Mouse (Mus musculus) hindbrain, embryonic 10.5 days (tissue): ENCODE data around the gene Gpr161. TPM values are rescaled to one million over a fixed set of nuclear protein-coding genes. Genes with fewer than 3 reads are reported as not detected.

Experiments used
- DNase-seq: peaks from one replicate; pipeline ENCODE4 v3.0.0-alpha.2; 2017; ENCODE audit warnings: low spot score
- H3K27ac ChIP-seq: fragments of 300-500 bp; sonication (generic); 2 replicates; pipeline ENCODE4 v1.5.1; 2016; ENCODE audit warnings: mild to moderate bottlenecking, moderate library complexity
- H3K27me3 ChIP-seq: fragments of 300-500 bp; sonication (generic); 2 replicates; pipeline ENCODE4 v1.6.1; 2016; ENCODE audit warnings: mild to moderate bottlenecking; ENCODE audit not compliant: poor library complexity, insufficient read depth, severe bottlenecking
- H3K36me3 ChIP-seq: fragments of 300-500 bp; sonication (generic); 2 replicates; pipeline ENCODE4 v1.6.1; 2016; ENCODE audit warnings: mild to moderate bottlenecking, moderate library complexity
- H3K4me1 ChIP-seq: fragments of 300-500 bp; sonication (generic); replicated peaks from 2 replicates; pipeline ENCODE4 v1.6.1; 2016; ENCODE audit warnings: mild to moderate bottlenecking
- H3K4me3 ChIP-seq: fragments of 300-500 bp; sonication (generic); 2 replicates; pipeline ENCODE4 v1.5.1; 2016; ENCODE audit warnings: mild to moderate bottlenecking, moderate library complexity
- H3K9me3 ChIP-seq: fragments of 300-500 bp; sonication (generic); 2 replicates; pipeline ENCODE4 v1.6.1; 2016; ENCODE audit warnings: mild to moderate bottlenecking, moderate library complexity
- whole genome bisulfite sequencing: fragments of 180-500 bp; shearing (Covaris S2); methylation state at CpG from one replicate; pipeline ENCODE4 v1.1.7; 2016; 5-methylcytosine and 5-hydroxymethylcytosine counted together
- polyA plus RNA-seq: library from polyadenylated mRNA; unstranded; fragments of >200 nt; fragmentation: Nextera tagmentation; extraction: Ambion mirVana; gene quantifications from 2 replicates; pipeline ENCODE4 v1.2.1, GENCODE M21; 2016

The Gpr161 gene
- polyA plus RNA-seq, 1 experiment from 2014 or later, result 1.8 TPM

GRCm38 (mm10) chr1:165370990-165371389 lies 75.4 kb downstream of the Gpr161 start:
- H3K27ac ChIP-seq, result no peak overlapping the region
- no peak for DNase-seq
- no peaks in the 10 kb centered on the region for H3K4me1 ChIP-seq
- no peaks in the 10 kb centered on the region for H3K27me3 ChIP-seq
- no peak overlapping the region for H3K4me3 ChIP-seq
- H3K36me3 ChIP-seq, result no peaks in the 10 kb centered on the region
- 86% methylated on average over 4 of the region's 4 CpGs for WGBS
- H3K9me3 ChIP-seq, result no peaks in the 10 kb centered on the region

- Histone ChIP-seq H3K4me3 (no peak overlapping the region), H3K27ac (no peak overlapping the region), H3K36me3 (no peaks in the 10 kb centered on the region), H3K9me3 (no peaks in the 10 kb centered on the region), H3K27me3 (no peaks in the 10 kb centered on the region), H3K4me1 (no peaks in the 10 kb centered on the region)
- DNase-seq, result no peak
- WGBS, result 78% methylated on average over 9 of the region's 9 CpGs
These were observed 78.2 kb downstream of the Gpr161 start for GRCm38 (mm10) chr1:165373839-165374238.

Other genes starting within 250 kb of the Gpr161 start
- gene Tbx19, start 135.0 kb upstream of the Gpr161 start, polyA plus RNA-seq, result not detected in 2 replicates
- gene Sft2d2, start 101.4 kb upstream of the Gpr161 start, polyA plus RNA-seq, result 8.9 and 9.4 TPM in 2 replicates
- 97.1 and 98.4 TPM in 2 replicates for gene Tiprl, start 58.8 kb upstream of the Gpr161 start, polyA plus RNA-seq
- gene Dcaf6, start 164.7 kb downstream of the Gpr161 start, polyA plus RNA-seq, result 6.4 and 6.6 TPM in 2 replicates
- 87.5 and 119 TPM in 2 replicates for gene Mpc2, start 164.8 kb downstream of the Gpr161 start, polyA plus RNA-seq
- gene Adcy10, start 189.4 kb downstream of the Gpr161 start, polyA plus RNA-seq, result 0.07 TPM in 1 of 2 replicates, not detected in the other